Mouse (Mus musculus): ENCODE measurements around the gene Sertad1. TPM values are rescaled to one million over a fixed set of nuclear protein-coding genes. Genes with fewer than 3 reads are reported as not detected.
A peak's percentile ranks its signal among the peaks of the same experiment; 100 is the strongest.

The Sertad1 gene
- polyA plus RNA-seq, 1 experiment from 2014 or later, result 33.5 TPM

GRCm38 (mm10) chr7:27473156-27473834, 13.4 kb upstream of the Sertad1 start, which contains the start of gene Sertad3:
Gene Sertad3, plus strand, starts transcription at chr7:27473768.
- peak; percentile 99 for DNase-seq (ENCODE audit: low spot score)

- DNase-seq (ENCODE audit: low spot score), result no peak
These were observed 12.7 kb upstream of the Sertad1 start for GRCm38 (mm10) chr7:27473835-27474489.

- DNase-seq (ENCODE audit: low spot score), result peak; percentile 93
These were observed 12.2 kb upstream of the Sertad1 start for GRCm38 (mm10) chr7:27474490-27474954.

GRCm38 (mm10) chr7:27475596-27475995, 11.1 kb upstream of the Sertad1 start:
- DNase-seq (ENCODE audit: low spot score), result no peak

- DNase-seq (ENCODE audit: low spot score), result no peak
These were observed 10.5 kb upstream of the Sertad1 start for GRCm38 (mm10) chr7:27476098-27476635.

GRCm38 (mm10) chr7:27478561-27478960, 8.1 kb upstream of the Sertad1 start:
- no peak for DNase-seq (ENCODE audit: low spot score)

GRCm38 (mm10) chr7:27479750-27480149, 7.0 kb upstream of the Sertad1 start:
- DNase-seq (ENCODE audit: low spot score), result no peak

GRCm38 (mm10) chr7:27480506-27480905, 6.2 kb upstream of the Sertad1 start:
- no peak for DNase-seq (ENCODE audit: low spot score)

- no peak for DNase-seq (ENCODE audit: low spot score)
These were observed 5.6 kb upstream of the Sertad1 start for GRCm38 (mm10) chr7:27480927-27481626.

- peak; percentile 66 for DNase-seq (ENCODE audit: low spot score)
These were observed 5.1 kb upstream of the Sertad1 start for GRCm38 (mm10) chr7:27481627-27481969.

GRCm38 (mm10) chr7:27483860-27484259, 2.9 kb upstream of the Sertad1 start:
- DNase-seq (ENCODE audit: low spot score), result no peak

- no peak for DNase-seq (ENCODE audit: low spot score)
These were observed 474 bp upstream of the Sertad1 start for GRCm38 (mm10) chr7:27486102-27486769.

- peak; percentile 49 for DNase-seq (ENCODE audit: low spot score)
These were observed 1.1 kb downstream of the Sertad1 start for GRCm38 (mm10) chr7:27487740-27488268.

- DNase-seq (ENCODE audit: low spot score), result no peak
These were observed 2.7 kb downstream of the Sertad1 start for GRCm38 (mm10) chr7:27489270-27489869.

- DNase-seq (ENCODE audit: low spot score), result no peak
These were observed 3.5 kb downstream of the Sertad1 start for GRCm38 (mm10) chr7:27490227-27490542.

GRCm38 (mm10) chr7:27490543-27491329, 4.0 kb downstream of the Sertad1 start:
- peak; percentile 89 for DNase-seq (ENCODE audit: low spot score)

- no peak for DNase-seq (ENCODE audit: low spot score)
These were observed 5.1 kb downstream of the Sertad1 start for GRCm38 (mm10) chr7:27491856-27492255.

- DNase-seq (ENCODE audit: low spot score), result no peak
These were observed 6.3 kb downstream of the Sertad1 start for GRCm38 (mm10) chr7:27493022-27493421.

- DNase-seq (ENCODE audit: low spot score), result no peak
These were observed 6.7 kb downstream of the Sertad1 start for GRCm38 (mm10) chr7:27493450-27493849.

All from thymus, postnatal 0 days (tissue).